Mouse (Mus musculus): ENCODE results near the gene Pcolce.

DNA sequence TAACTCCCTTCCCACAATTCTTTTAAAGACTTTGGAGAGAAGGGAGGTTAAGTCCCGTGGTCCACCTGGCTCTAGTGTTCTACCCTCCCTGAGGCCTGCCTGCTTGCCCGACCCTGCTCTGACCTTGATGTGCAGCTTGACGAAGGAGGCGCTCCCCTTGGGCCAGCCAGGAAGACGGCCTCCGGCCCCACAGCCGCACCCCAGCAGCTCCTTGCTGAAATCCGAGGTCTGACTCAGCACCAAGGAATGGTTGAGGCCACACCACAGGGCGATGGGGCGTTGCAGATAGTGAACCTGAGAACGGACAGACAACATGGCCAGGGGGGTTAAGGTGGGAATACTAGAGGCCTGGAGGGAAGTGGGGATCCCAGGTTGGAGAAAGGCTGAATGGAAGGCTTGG is at the start of gene Pcolce:
- TF ChIP-seq GATA1 (IDR thresholded peaks at IDR 0.05; ENCODE audit: borderline replicate concordance, low read length) (no peak), FLI1 (IDR thresholded peaks at IDR 0.05; ENCODE audit: low read length) (no peak)

All from megakaryocyte, embryonic 14.5 days (primary cell).